Comparison of ENCODE assay signal across 9 mouse cellular contexts in genomic region chr9:49975938-49976671, GRCm38 (mm10).
DNase-seq lines count a peak whose midpoint lies in the region; ATAC-seq and TF ChIP-seq lines count a peak whose summit lies in the region.
"Had no signal": no experiment of that assay in that cellular context is flagged by ENCODE, and none has a peak within 500 bp of the region (broad histone marks: within the 10 kb centered on the region; RNA-seq: fewer than 3 reads in every experiment).

No protein-coding gene starts in this region.

- H3K27ac ChIP-seq in liver, embryonic 11.5 days (ENCODE audit: low read depth, low read length): no peak overlapping the region
- peak overlapping the region; percentile 45 for H3K27ac ChIP-seq in forebrain, embryonic 16.5 days (ENCODE audit: low read length)
- peak overlapping the region; percentile 84 for H3K27ac ChIP-seq in heart, embryonic 16.5 days (ENCODE audit: low read length)
- peak overlapping the region; percentile 66; the same call in 1 of the 2 replicates for H3K27ac ChIP-seq in stomach, embryonic 14.5 days (ENCODE audit: low read length)

- TF ChIP-seq POLR2A in lung, adult 2 months (IDR thresholded peaks at IDR 0.05; ENCODE audit: borderline replicate concordance, extremely low read depth, low read depth, low read length): no peak

- WGBS in liver, embryonic 11.5 days: 53% methylated on average over 11 of the region's 11 CpGs
- WGBS in forebrain, embryonic 16.5 days: 32% methylated on average over 11 of the region's 11 CpGs
- 14% methylated on average over 11 of the region's 11 CpGs for WGBS in heart, embryonic 16.5 days
- 25% methylated on average over 11 of the region's 11 CpGs for WGBS in lung, adult 2 months
- 37% methylated on average over 11 of the region's 11 CpGs for WGBS in stomach, embryonic 14.5 days

- no peaks in the 10 kb centered on the region for H3K9me3 ChIP-seq in liver, embryonic 11.5 days (ENCODE audit: control insufficient read depth, low read length)
- H3K9me3 ChIP-seq in forebrain, embryonic 16.5 days (ENCODE audit: control insufficient read depth, low read length): no peaks in the 10 kb centered on the region
- H3K9me3 ChIP-seq in heart, embryonic 16.5 days (replicated peaks; ENCODE audit: control insufficient read depth, low read length): no peaks in the 10 kb centered on the region
- H3K9me3 ChIP-seq in stomach, embryonic 14.5 days (ENCODE audit: control insufficient read depth, low read depth, low read length): no peaks in the 10 kb centered on the region

- no peak overlapping the region for H3K4me2 ChIP-seq in liver, embryonic 11.5 days
- no peak overlapping the region for H3K4me2 ChIP-seq in forebrain, embryonic 16.5 days (ENCODE audit: low read length)
- peak overlapping the region; percentile 31 for H3K4me2 ChIP-seq in heart, embryonic 16.5 days (ENCODE audit: low read depth, low read length)
- H3K4me2 ChIP-seq in stomach, embryonic 14.5 days (replicated peaks; ENCODE audit: low read depth, low read length): 0 out of 2 replicates have a peak overlapping the region, but pooled peaks have one; percentile 8

- TF ChIP-seq CTCF in lung, adult 2 months (IDR thresholded peaks at IDR 0.05; ENCODE audit: insufficient read depth, low read length): no peak

- H3K36me3 ChIP-seq in liver, embryonic 11.5 days (ENCODE audit: control insufficient read depth, insufficient read depth, low read length): no peaks in the 10 kb centered on the region
- no peaks in the 10 kb centered on the region for H3K36me3 ChIP-seq in forebrain, embryonic 16.5 days (ENCODE audit: control insufficient read depth, insufficient read depth)
- H3K36me3 ChIP-seq in heart, embryonic 16.5 days (ENCODE audit: control insufficient read depth, insufficient read depth): no peaks in the 10 kb centered on the region
- no peaks in the 10 kb centered on the region for H3K36me3 ChIP-seq in stomach, embryonic 14.5 days (ENCODE audit: control insufficient read depth, insufficient read depth, low read length)

- no peaks in the 10 kb centered on the region for H3K4me1 ChIP-seq in liver, embryonic 11.5 days (replicated peaks; ENCODE audit: control insufficient read depth, insufficient read depth, low read length)
- H3K4me1 ChIP-seq in forebrain, embryonic 16.5 days (replicated peaks; ENCODE audit: control insufficient read depth, insufficient read depth, low read length): peaks cover 15% of the 10 kb centered on the region
- peaks cover 44% of the 10 kb centered on the region for H3K4me1 ChIP-seq in heart, embryonic 16.5 days (ENCODE audit: control insufficient read depth, insufficient read depth, low read length)
- peaks cover 5% of the 10 kb centered on the region; the same call in 1 of the 2 replicates for H3K4me1 ChIP-seq in lung, adult 2 months (ENCODE audit: control insufficient read depth, insufficient read depth, low read length)
- peaks cover 20% of the 10 kb centered on the region for H3K4me1 ChIP-seq in stomach, embryonic 14.5 days (ENCODE audit: control insufficient read depth, insufficient read depth, low read length)

- no peak overlapping the region for H3K9ac ChIP-seq in liver, embryonic 11.5 days (ENCODE audit: low read depth, low read length)
- peak overlapping the region; percentile 33; the same call in 1 of the 2 replicates for H3K9ac ChIP-seq in forebrain, embryonic 16.5 days (replicated peaks; ENCODE audit: low read depth, low read length)
- H3K9ac ChIP-seq in heart, embryonic 16.5 days (ENCODE audit: low read length): peak overlapping the region; percentile 5; the same call in 1 of the 2 replicates
- H3K9ac ChIP-seq in stomach, embryonic 14.5 days (replicated peaks; ENCODE audit: low read depth, low read length): no peak overlapping the region; the same call in 1 of the 2 replicates

- H3K27me3 ChIP-seq in liver, embryonic 11.5 days (replicated peaks; ENCODE audit: control insufficient read depth, insufficient read depth, low read length): no peaks in the 10 kb centered on the region
- H3K27me3 ChIP-seq in forebrain, embryonic 16.5 days (replicated peaks; ENCODE audit: control insufficient read depth, insufficient read depth, low read length): no peaks in the 10 kb centered on the region
- H3K27me3 ChIP-seq in heart, embryonic 16.5 days (ENCODE audit: control insufficient read depth, insufficient read depth, low read length): no peaks in the 10 kb centered on the region
- no peaks in the 10 kb centered on the region for H3K27me3 ChIP-seq in stomach, embryonic 14.5 days (ENCODE audit: control insufficient read depth, insufficient read depth, low read length)

- peak; percentile 54 for DNase-seq in liver
- no peak for DNase-seq in liver, embryonic 11.5 days (ENCODE audit: low spot score)
- peak; percentile 81 to 84 for DNase-seq in kidney, postnatal 25 days
- peak; percentile 28 for DNase-seq in lung, adult 2 months
- no peak for DNase-seq in spleen, adult 12 weeks (ENCODE audit: low spot score)

- no peak for ATAC-seq in liver, embryonic 11.5 days (replicated peaks; ENCODE audit: low FRiP score)
- ATAC-seq in forebrain, embryonic 16.5 days: peak; percentile 89
- ATAC-seq in heart, embryonic 16.5 days (replicated peaks; ENCODE audit: extremely low read depth, insufficient read depth, low FRiP score): peak; percentile 90
- ATAC-seq in stomach, embryonic 14.5 days (ENCODE audit: insufficient number of reproducible peaks, insufficient read depth, low FRiP score, low read depth): peak; percentile 77; the same call in 1 of the 2 replicates

- no peak overlapping the region for H3K4me3 ChIP-seq in liver, embryonic 11.5 days (ENCODE audit: low read depth, low read length)
- H3K4me3 ChIP-seq in forebrain, embryonic 16.5 days (replicated peaks; ENCODE audit: low read length): no peak overlapping the region
- 0 out of 2 replicates have a peak overlapping the region, but pooled peaks have one; percentile 3 for H3K4me3 ChIP-seq in heart, embryonic 16.5 days (ENCODE audit: low read length)
- H3K4me3 ChIP-seq in lung, adult 2 months (replicated peaks; ENCODE audit: extremely low read depth, low read depth, low read length): no peak overlapping the region
- H3K4me3 ChIP-seq in stomach, embryonic 14.5 days (ENCODE audit: low read depth, low read length): no peak overlapping the region
- H3K4me3 ChIP-seq: erythroblast, embryonic 14.5 days had no signal

Comparison
In these comparisons a context has a peak if more than half of its experiments do, and no peak if none do; other contexts are left out.
1. DNase-seq: peak in liver (single experiment), kidney, postnatal 25 days (2 of 2) and lung, adult 2 months (single experiment); none in liver, embryonic 11.5 days (single experiment) and spleen, adult 12 weeks (single experiment).
2. H3K4me2 ChIP-seq: peak in heart, embryonic 16.5 days (single experiment) and stomach, embryonic 14.5 days (single experiment); none in liver, embryonic 11.5 days (single experiment) and forebrain, embryonic 16.5 days (single experiment).
3. H3K9ac ChIP-seq: peak in forebrain, embryonic 16.5 days (single experiment) and heart, embryonic 16.5 days (single experiment); none in liver, embryonic 11.5 days (single experiment) and stomach, embryonic 14.5 days (single experiment).